Mouse (Mus musculus): ENCODE measurements around the gene Fgf15.

DNA sequence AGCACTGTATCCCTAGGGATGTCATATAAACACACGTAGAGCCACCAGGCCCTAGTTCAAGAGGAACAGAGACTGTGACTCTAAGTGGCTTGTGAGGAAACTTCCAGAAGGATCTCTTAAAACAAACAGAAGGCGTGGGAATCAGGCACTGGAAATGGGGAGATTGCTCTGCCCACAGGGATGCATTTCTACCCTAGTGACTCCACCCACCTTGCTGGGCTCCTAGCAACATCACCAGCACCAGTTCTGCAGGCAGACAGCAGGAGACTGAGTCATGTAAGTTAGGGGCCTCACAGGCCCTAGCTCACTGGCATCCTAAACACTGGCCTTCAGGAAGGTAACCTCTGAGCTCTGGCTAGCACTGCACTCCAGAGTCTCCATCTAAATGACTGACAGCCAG, 4.5 kb upstream of the Fgf15 start:
- TF ChIP-seq CTCF (IDR thresholded peaks at IDR 0.05; ENCODE audit: borderline replicate concordance, insufficient read depth, low read depth, low read length) (no peak), POLR2A (IDR thresholded peaks at IDR 0.05; ENCODE audit: borderline replicate concordance, insufficient read depth, low read length) (no peak)

Measured in cerebellum, adult 2 months (tissue).